Mouse (Mus musculus) kidney, postnatal 0 days (tissue): ENCODE measurements around the gene Foxs1. TPM values are rescaled to one million over a fixed set of nuclear protein-coding genes. Genes with fewer than 3 reads are reported as not detected.

Experiments used
- ATAC-seq: fragments of 200-750 bp; cut with Nextera tagmentation; replicated peaks from 2 replicates; pipeline ENCODE4 v1.8.0; 2017; ENCODE audit warnings: low read depth, moderate number of reproducible peaks, moderate TSS enrichment, moderate library complexity; ENCODE audit not compliant: low FRiP score
- DNase-seq: peaks from one replicate; pipeline ENCODE4 v3.0.0-alpha.2; 2016; ENCODE audit warnings: low spot score
- H3K27ac ChIP-seq: fragments of 300-500 bp; sonication (generic); 2 replicates; pipeline ENCODE4 v1.5.1; 2014; ENCODE audit warnings: mild to moderate bottlenecking
- H3K27me3 ChIP-seq: fragments of 300-500 bp; sonication (generic); 2 replicates; pipeline ENCODE4 v1.6.1; 2014; ENCODE audit warnings: low read length, mixed read lengths; ENCODE audit not compliant: insufficient read depth
- H3K36me3 ChIP-seq: fragments of 300-500 bp; sonication (generic); 2 replicates; pipeline ENCODE4 v1.6.1; 2014; ENCODE audit warnings: low read length, mixed read lengths; ENCODE audit not compliant: insufficient read depth
- H3K4me1 ChIP-seq: fragments of 300-500 bp; sonication (generic); replicated peaks from 2 replicates; pipeline ENCODE4 v1.6.1; 2014; ENCODE audit warnings: antibody characterized with exemption, low read length, mixed read lengths; ENCODE audit not compliant: insufficient read depth
- H3K4me2 ChIP-seq: fragments of 300-500 bp; sonication (generic); 2 replicates; pipeline ENCODE4 v1.6.1; 2014; ENCODE audit warnings: mild to moderate bottlenecking, low read length, moderate library complexity, mixed read lengths
- H3K4me3 ChIP-seq: fragments of 300-500 bp; sonication (generic); replicated peaks from 2 replicates; pipeline ENCODE4 v1.5.1; 2014; ENCODE audit warnings: low read depth, low read length
- H3K9ac ChIP-seq: fragments of 300-500 bp; sonication (generic); 2 replicates; pipeline ENCODE4 v1.6.1; 2014; ENCODE audit warnings: low read depth, low read length
- H3K9me3 ChIP-seq: fragments of 300-500 bp; sonication (generic); replicated peaks from 2 replicates; pipeline ENCODE4 v1.6.1; 2016; ENCODE audit warnings: low read length, inconsistent platforms, mixed read lengths
- CTCF ChIP-seq: IDR thresholded peaks from 2 replicates; pipeline ENCODE4 v1.5.1; 2016; ENCODE audit warnings: antibody characterized with exemption, low read depth, mild to moderate bottlenecking, moderate library complexity
- WGBS: fragments of 180-500 bp; shearing (Covaris S2); extraction: QIAGEN DNeasy Blood & Tissue Kit; methylation state at CpG from one replicate; pipeline ENCODE4 v1.1.7; 2014; 5-methylcytosine and 5-hydroxymethylcytosine counted together
- polyA plus RNA-seq: library from polyadenylated mRNA; unstranded; fragments of >200 nt; fragmentation: Nextera tagmentation; extraction: Ambion mirVana; gene quantifications from 2 replicates; pipeline ENCODE4 v1.2.1, GENCODE M21; 2015

Gene Foxs1
- 9.4 and 10.4 TPM in 2 replicates for polyA plus RNA-seq

DNA sequence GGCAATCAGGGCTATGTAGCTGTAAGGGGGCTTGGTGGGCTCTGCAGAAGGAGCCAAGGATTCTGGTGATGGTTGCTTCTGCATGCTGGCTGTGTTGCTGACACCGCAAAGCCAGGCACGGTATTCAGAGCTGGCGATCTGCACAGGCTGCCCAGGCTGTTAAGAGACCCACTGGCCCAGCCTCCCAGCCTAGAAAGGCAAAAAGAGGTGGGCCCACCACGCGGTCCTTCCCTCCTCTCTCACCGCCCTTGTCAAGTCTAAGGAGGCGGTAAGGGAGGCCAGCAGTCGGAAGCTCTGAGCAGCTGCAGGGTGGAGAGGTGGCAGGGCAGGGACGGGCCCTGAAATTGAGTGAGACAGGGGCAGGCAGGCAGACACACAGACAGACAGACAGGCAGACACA, at the start of gene Foxs1:
TSS of gene Foxs1 (minus strand) at position 161 of the 400 bp plus-strand sequence.
- H3K4me3 ChIP-seq = peak within 1 kb of the TSS; percentile 20; the same call in 1 of the 2 replicates
- H3K36me3 ChIP-seq = no peaks in the 10 kb centered on the region
- H3K27ac ChIP-seq = peak within 1 kb of the TSS; percentile 81
- peak; percentile 72 for DNase-seq
- 24% methylated on average over 9 of the region's 9 CpGs for WGBS
- TF ChIP-seq CTCF = no peak
- ATAC-seq = no peak; the same call in 1 of the 2 replicates
- no peaks in the 10 kb centered on the region for H3K27me3 ChIP-seq
- peak within 1 kb of the TSS; percentile 36; the same call in 1 of the 2 replicates for H3K9ac ChIP-seq
- peaks cover 22% of the 10 kb centered on the region for H3K4me1 ChIP-seq
- no peaks in the 10 kb centered on the region for H3K9me3 ChIP-seq
- peak within 1 kb of the TSS; percentile 47 for H3K4me2 ChIP-seq

GRCm38 (mm10) chr2:152976991-152977390, 44.0 kb upstream of the Foxs1 start:
- ATAC-seq = no peak
- Histone ChIP-seq H3K4me1 (no peaks in the 10 kb centered on the region), H3K36me3 (no peaks in the 10 kb centered on the region), H3K27ac (no peak overlapping the region), H3K4me2 (no peak overlapping the region), H3K4me3 (no peak overlapping the region), H3K9ac (no peak overlapping the region), H3K9me3 (no peaks in the 10 kb centered on the region), H3K27me3 (no peaks in the 10 kb centered on the region)
- no peak for TF ChIP-seq CTCF
- 63% methylated on average over 3 of the region's 3 CpGs for WGBS
- DNase-seq = no peak

DNA sequence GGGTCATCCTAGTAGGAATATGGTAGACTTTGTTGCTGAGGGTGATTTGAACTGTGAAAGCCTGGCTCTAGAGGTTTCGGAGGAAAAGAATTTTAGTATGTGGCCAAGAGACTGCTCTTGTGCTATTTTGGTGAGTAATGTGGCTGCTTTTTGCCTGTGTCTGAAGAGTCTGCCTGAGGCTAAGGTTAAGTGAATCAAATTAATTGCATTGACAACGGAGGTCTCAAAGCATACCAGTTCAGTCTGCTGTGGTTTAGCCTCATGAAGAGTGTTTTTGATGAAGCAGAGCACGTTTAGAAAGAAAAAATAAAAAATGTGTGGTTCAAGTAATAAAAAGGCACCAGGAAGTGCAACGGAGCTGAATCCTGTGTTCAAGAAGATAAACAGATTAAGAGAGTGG, 32.5 kb upstream of the Foxs1 start:
- no peaks in the 10 kb centered on the region for H3K36me3 ChIP-seq
- no peaks in the 10 kb centered on the region for H3K4me1 ChIP-seq
- H3K9ac ChIP-seq = no peak overlapping the region
- 72% methylated on average over 4 of the region's 4 CpGs for WGBS
- no peaks in the 10 kb centered on the region for H3K27me3 ChIP-seq
- DNase-seq (no peak), ATAC-seq (no peak)
- H3K4me2 ChIP-seq = no peak overlapping the region
- no peak overlapping the region for H3K4me3 ChIP-seq
- no peak overlapping the region for H3K27ac ChIP-seq
- no peaks in the 10 kb centered on the region for H3K9me3 ChIP-seq
- TF ChIP-seq CTCF = no peak

DNA sequence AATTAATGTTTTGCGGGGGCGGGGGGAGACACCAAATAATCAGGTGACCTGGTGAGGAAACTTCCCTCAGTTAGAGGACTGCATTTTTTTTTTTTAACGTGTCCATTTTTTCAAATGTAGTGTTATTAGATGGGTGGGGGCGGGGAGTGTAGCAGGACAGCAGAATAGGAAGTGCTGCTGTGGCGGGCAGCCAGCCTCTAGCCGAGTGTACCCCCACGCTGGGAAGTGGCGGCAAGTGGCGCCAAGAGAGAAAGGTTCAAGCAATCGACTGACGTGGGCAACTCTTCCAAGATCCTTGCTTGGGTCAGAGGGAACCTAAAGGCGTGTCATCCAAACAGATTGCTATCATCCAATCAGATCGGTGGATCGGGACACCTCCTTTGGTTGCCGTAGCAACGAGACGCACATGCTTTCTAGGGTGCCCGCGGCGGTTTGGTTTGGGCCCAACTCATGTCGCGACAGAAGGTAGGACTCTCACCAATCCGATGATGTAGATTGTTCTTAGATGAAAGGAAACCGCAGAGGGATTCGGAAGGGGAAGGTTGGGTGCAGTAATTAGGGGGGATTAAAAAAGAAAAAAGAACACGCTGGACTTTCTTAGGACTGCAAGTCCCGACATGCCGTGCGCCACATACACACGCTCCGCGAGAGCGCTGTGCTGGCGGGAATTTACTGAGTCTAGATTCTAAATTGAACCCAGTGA, 29.2 kb upstream of the Foxs1 start, which contains the start of gene Ttll9:
TSS of gene Ttll9 (plus strand) at position 395 of the 703 bp plus-strand sequence.
- peak within 1 kb of the TSS; percentile 57 for H3K4me2 ChIP-seq
- ATAC-seq (peak; percentile 92), DNase-seq (peak; percentile 91)
- no peak within 1 kb of the TSS for H3K27ac ChIP-seq
- no peaks in the 10 kb centered on the region for H3K9me3 ChIP-seq
- WGBS = 3% methylated on average over 34 of the region's 34 CpGs
- TF ChIP-seq CTCF = no peak
- peak within 1 kb of the TSS; percentile 51 for H3K4me3 ChIP-seq
- H3K9ac ChIP-seq = peak within 1 kb of the TSS; percentile 49; the same call in 1 of the 2 replicates
- no peaks in the 10 kb centered on the region for H3K4me1 ChIP-seq
- H3K36me3 ChIP-seq = no peaks in the 10 kb centered on the region
- no peaks in the 10 kb centered on the region for H3K27me3 ChIP-seq

- ATAC-seq (no peak), DNase-seq (no peak)
- H3K4me1 ChIP-seq = no peaks in the 10 kb centered on the region
- no peak overlapping the region for H3K9ac ChIP-seq
- H3K27me3 ChIP-seq = no peaks in the 10 kb centered on the region
- H3K27ac ChIP-seq = no peak overlapping the region
- 78% methylated on average over 3 of the region's 3 CpGs for WGBS
- no peaks in the 10 kb centered on the region for H3K36me3 ChIP-seq
- TF ChIP-seq CTCF = no peak
- no peaks in the 10 kb centered on the region for H3K9me3 ChIP-seq
- H3K4me3 ChIP-seq = no peak overlapping the region
- H3K4me2 ChIP-seq = no peak overlapping the region
Observed at GRCm38 (mm10) chr2:152958116-152958515, 25.1 kb upstream of the Foxs1 start.

- H3K4me3 ChIP-seq = peak overlapping the region; percentile 66
- H3K27me3 ChIP-seq = peaks cover 6% of the 10 kb centered on the region; the same call in 1 of the 2 replicates
- H3K4me1 ChIP-seq = no peaks in the 10 kb centered on the region; the same call in none of the 2 replicates
- DNase-seq (no peak), ATAC-seq (no peak; the same call in 1 of the 2 replicates)
- H3K4me2 ChIP-seq = peak overlapping the region; percentile 99
- peak overlapping the region; percentile 42; the same call in 1 of the 2 replicates for H3K27ac ChIP-seq
- peak overlapping the region; percentile 61; the same call in 1 of the 2 replicates for H3K9ac ChIP-seq
- 10% methylated on average over 13 of the region's 13 CpGs for WGBS
- no peaks in the 10 kb centered on the region for H3K36me3 ChIP-seq
- no peak for TF ChIP-seq CTCF
- no peaks in the 10 kb centered on the region for H3K9me3 ChIP-seq
Observed at GRCm38 (mm10) chr2:152951850-152952720, 19.1 kb upstream of the Foxs1 start.
